Mouse (Mus musculus) intestine, embryonic 15.5 days (tissue): ENCODE results near the gene Gab1. TPM values are rescaled to one million over a fixed set of nuclear protein-coding genes. Genes with fewer than 3 reads are reported as not detected.

Experiments
- ATAC-seq: fragments of 200-750 bp; cut with Nextera tagmentation; 2 replicates; pipeline ENCODE4 v1.8.0; 2017; ENCODE audit warnings: moderate TSS enrichment, moderate library complexity
- H3K27ac ChIP-seq: fragments of 300-500 bp; sonication (generic); 2 replicates; pipeline ENCODE4 v1.5.1; 2015; ENCODE audit warnings: mild to moderate bottlenecking, inconsistent platforms
- H3K27me3 ChIP-seq: fragments of 300-500 bp; sonication (generic); replicated peaks from 2 replicates; pipeline ENCODE4 v1.6.1; 2015; ENCODE audit warnings: inconsistent platforms
- H3K36me3 ChIP-seq: fragments of 300-500 bp; sonication (generic); 2 replicates; pipeline ENCODE4 v1.6.1; 2015; ENCODE audit warnings: inconsistent platforms
- H3K4me1 ChIP-seq: fragments of 300-500 bp; sonication (generic); replicated peaks from 2 replicates; pipeline ENCODE4 v1.6.1; 2015; ENCODE audit warnings: inconsistent platforms
- H3K4me2 ChIP-seq: fragments of 300-500 bp; sonication (generic); replicated peaks from 2 replicates; pipeline ENCODE4 v1.6.1; 2015; ENCODE audit warnings: mild to moderate bottlenecking, inconsistent platforms
- H3K4me3 ChIP-seq: fragments of 300-500 bp; sonication (generic); replicated peaks from 2 replicates; pipeline ENCODE4 v1.5.1; 2015; ENCODE audit warnings: inconsistent platforms
- H3K9ac ChIP-seq: fragments of 300-500 bp; sonication (generic); 2 replicates; pipeline ENCODE4 v1.6.1; 2015; ENCODE audit warnings: inconsistent platforms
- H3K9me3 ChIP-seq: fragments of 300-500 bp; sonication (generic); 2 replicates; pipeline ENCODE4 v1.6.1; 2016; ENCODE audit warnings: inconsistent platforms
- WGBS: fragments of 180-500 bp; shearing (Covaris S2); methylation state at CpG from one replicate; pipeline ENCODE4 v1.1.7; 2015; 5-methylcytosine and 5-hydroxymethylcytosine counted together
- polyA plus RNA-seq: library from polyadenylated mRNA; unstranded; fragments of >200 nt; fragmentation: Nextera tagmentation; extraction: Ambion mirVana; gene quantifications from 2 replicates; pipeline ENCODE4 v1.2.1, GENCODE M21; 2015

Gene Gab1
- polyA plus RNA-seq, 1 experiment from 2014 or later, result 14.3 TPM

- H3K4me1 ChIP-seq, result peaks cover 11% of the 10 kb centered on the region
- ATAC-seq, result no peak
- H3K9me3 ChIP-seq, result no peaks in the 10 kb centered on the region
- no peaks in the 10 kb centered on the region for H3K36me3 ChIP-seq
- H3K27ac ChIP-seq, result no peak overlapping the region
- H3K27me3 ChIP-seq, result no peaks in the 10 kb centered on the region
- H3K4me3 ChIP-seq, result no peak overlapping the region
- H3K9ac ChIP-seq, result no peak overlapping the region
- no peak overlapping the region for H3K4me2 ChIP-seq
These were observed 19.0 kb upstream of the Gab1 start for GRCm38 (mm10) chr8:80899364-80899763.

- no peaks in the 10 kb centered on the region for H3K27me3 ChIP-seq
- H3K4me2 ChIP-seq, result no peak overlapping the region
- no peak overlapping the region for H3K27ac ChIP-seq
- no peak for ATAC-seq
- no peaks in the 10 kb centered on the region for H3K9me3 ChIP-seq
- no peaks in the 10 kb centered on the region for H3K36me3 ChIP-seq
- peaks cover 7% of the 10 kb centered on the region for H3K4me1 ChIP-seq
- no peak overlapping the region for H3K4me3 ChIP-seq
- WGBS, result 60% methylated on average over 5 of the region's 5 CpGs
- no peak overlapping the region for H3K9ac ChIP-seq
These were observed 15.7 kb upstream of the Gab1 start for GRCm38 (mm10) chr8:80896026-80896425.

- peak overlapping the region; percentile 36; the same call in 1 of the 2 replicates for H3K27ac ChIP-seq
- no peaks in the 10 kb centered on the region for H3K27me3 ChIP-seq
- peak overlapping the region; percentile 20; the same call in 1 of the 2 replicates for H3K4me2 ChIP-seq
- H3K36me3 ChIP-seq, result no peaks in the 10 kb centered on the region
- H3K9ac ChIP-seq, result no peak overlapping the region
- WGBS, result 22% methylated on average over 6 of the region's 6 CpGs
- peak; percentile 59; the same call in 1 of the 2 replicates for ATAC-seq
- no peak overlapping the region for H3K4me3 ChIP-seq
- no peaks in the 10 kb centered on the region for H3K9me3 ChIP-seq
- H3K4me1 ChIP-seq, result peaks cover 7% of the 10 kb centered on the region
These were observed 15.1 kb upstream of the Gab1 start for GRCm38 (mm10) chr8:80895397-80895796.

- H3K27ac ChIP-seq, result no peak overlapping the region
- H3K9ac ChIP-seq, result no peak overlapping the region
- H3K9me3 ChIP-seq, result no peaks in the 10 kb centered on the region
- H3K36me3 ChIP-seq, result no peaks in the 10 kb centered on the region
- no peak for ATAC-seq
- peaks cover 7% of the 10 kb centered on the region for H3K4me1 ChIP-seq
- H3K4me2 ChIP-seq, result no peak overlapping the region
- no peaks in the 10 kb centered on the region for H3K27me3 ChIP-seq
- 81% methylated on average over 3 of the region's 3 CpGs for WGBS
- H3K4me3 ChIP-seq, result no peak overlapping the region
These were observed 14.2 kb upstream of the Gab1 start for GRCm38 (mm10) chr8:80894528-80894927.

- Histone ChIP-seq H3K4me1 (0 out of 2 replicates have a peak, but pooled peaks cover 6% of the 10 kb centered on the region), H3K27ac (peak overlapping the region; percentile 99), H3K36me3 (no peaks in the 10 kb centered on the region), H3K9me3 (no peaks in the 10 kb centered on the region), H3K4me3 (peak overlapping the region; percentile 67), H3K27me3 (no peaks in the 10 kb centered on the region), H3K9ac (peak overlapping the region; percentile 87), H3K4me2 (peak overlapping the region; percentile 76)
- under 1% methylated on average over 90 of the region's 90 CpGs for WGBS
- peak; percentile 80 for ATAC-seq
These were observed 708 bp downstream of the Gab1 start for GRCm38 (mm10) chr8:80879426-80880195.

- no peaks in the 10 kb centered on the region for H3K27me3 ChIP-seq
- no peaks in the 10 kb centered on the region for H3K36me3 ChIP-seq
- ATAC-seq, result no peak
- WGBS, result under 1% methylated on average over 26 of the region's 26 CpGs
- H3K4me1 ChIP-seq, result 0 out of 2 replicates have a peak, but pooled peaks cover 6% of the 10 kb centered on the region
- no peaks in the 10 kb centered on the region for H3K9me3 ChIP-seq
- peak overlapping the region; percentile 67 for H3K4me3 ChIP-seq
- peak overlapping the region; percentile 76 for H3K4me2 ChIP-seq
- peak overlapping the region; percentile 87 for H3K9ac ChIP-seq
- H3K27ac ChIP-seq, result peak overlapping the region; percentile 99
These were observed 1.4 kb downstream of the Gab1 start for GRCm38 (mm10) chr8:80878801-80879425.

- H3K4me2 ChIP-seq, result peak overlapping the region; percentile 76
- no peaks in the 10 kb centered on the region for H3K27me3 ChIP-seq
- peak overlapping the region; percentile 87; the same call in 1 of the 2 replicates for H3K9ac ChIP-seq
- no peak for ATAC-seq
- H3K4me1 ChIP-seq, result 0 out of 2 replicates have a peak, but pooled peaks cover 6% of the 10 kb centered on the region
- peak overlapping the region; percentile 67 for H3K4me3 ChIP-seq
- no peak overlapping the region for H3K27ac ChIP-seq
- WGBS, result 38% methylated on average over 9 of the region's 9 CpGs
- no peaks in the 10 kb centered on the region for H3K36me3 ChIP-seq
- H3K9me3 ChIP-seq, result no peaks in the 10 kb centered on the region
These were observed 2.2 kb downstream of the Gab1 start for GRCm38 (mm10) chr8:80878146-80878545.

- Histone ChIP-seq H3K27ac (no peak overlapping the region), H3K4me3 (no peak overlapping the region), H3K27me3 (no peaks in the 10 kb centered on the region), H3K4me2 (no peak overlapping the region), H3K4me1 (peaks cover 19% of the 10 kb centered on the region), H3K9me3 (no peaks in the 10 kb centered on the region), H3K36me3 (no peaks in the 10 kb centered on the region), H3K9ac (no peak overlapping the region)
- ATAC-seq, result no peak
- WGBS, result 89% methylated on average over 6 of the region's 6 CpGs
These were observed 4.8 kb downstream of the Gab1 start for GRCm38 (mm10) chr8:80875537-80875936.

- Histone ChIP-seq H3K9ac (no peak overlapping the region), H3K36me3 (no peaks in the 10 kb centered on the region), H3K4me3 (no peak overlapping the region), H3K27me3 (no peaks in the 10 kb centered on the region), H3K4me1 (peaks cover 34% of the 10 kb centered on the region), H3K9me3 (no peaks in the 10 kb centered on the region), H3K27ac (no peak overlapping the region), H3K4me2 (no peak overlapping the region)
- ATAC-seq, result peak; percentile 78
- WGBS, result 53% methylated on average over 10 of the region's 10 CpGs
These were observed 6.4 kb downstream of the Gab1 start for GRCm38 (mm10) chr8:80873723-80874427.

- no peak overlapping the region for H3K9ac ChIP-seq
- no peak overlapping the region for H3K4me2 ChIP-seq
- no peak overlapping the region; the same call in 1 of the 2 replicates for H3K27ac ChIP-seq
- H3K27me3 ChIP-seq, result no peaks in the 10 kb centered on the region
- ATAC-seq, result 0 out of 2 replicates have a peak, but pooled peaks have one; percentile 6
- no peaks in the 10 kb centered on the region for H3K36me3 ChIP-seq
- H3K4me3 ChIP-seq, result no peak overlapping the region
- 41% methylated on average over 4 of the region's 4 CpGs for WGBS
- no peaks in the 10 kb centered on the region for H3K9me3 ChIP-seq
- H3K4me1 ChIP-seq, result peaks cover 32% of the 10 kb centered on the region
These were observed 7.6 kb downstream of the Gab1 start for GRCm38 (mm10) chr8:80872688-80873087.

- Histone ChIP-seq H3K36me3 (no peaks in the 10 kb centered on the region), H3K4me1 (peaks cover 37% of the 10 kb centered on the region), H3K9me3 (no peaks in the 10 kb centered on the region), H3K27me3 (no peaks in the 10 kb centered on the region), H3K9ac (no peak overlapping the region), H3K27ac (0 out of 2 replicates have a peak overlapping the region, but pooled peaks have one; percentile 51), H3K4me3 (no peak overlapping the region), H3K4me2 (no peak overlapping the region)
- no peak for ATAC-seq
- 87% methylated on average over 6 of the region's 6 CpGs for WGBS
These were observed 8.9 kb downstream of the Gab1 start for GRCm38 (mm10) chr8:80871400-80871799.

- H3K4me3 ChIP-seq, result no peak overlapping the region
- H3K4me2 ChIP-seq, result peak overlapping the region; percentile 33
- H3K27me3 ChIP-seq, result no peaks in the 10 kb centered on the region
- no peaks in the 10 kb centered on the region for H3K36me3 ChIP-seq
- 46% methylated on average over 9 of the region's 9 CpGs for WGBS
- H3K27ac ChIP-seq, result peak overlapping the region; percentile 51
- no peaks in the 10 kb centered on the region for H3K9me3 ChIP-seq
- ATAC-seq, result peak; percentile 81
- no peak overlapping the region for H3K9ac ChIP-seq
- H3K4me1 ChIP-seq, result peaks cover 37% of the 10 kb centered on the region
These were observed 9.6 kb downstream of the Gab1 start for GRCm38 (mm10) chr8:80870535-80871204.
